Mouse (Mus musculus) E14TG2a.4 (cell line): ENCODE data around the gene Medag.

Experiments used
- CTCF ChIP-seq: conservative IDR thresholded peaks from 2 replicates; pipeline ENCODE4 v1.5.1; 2014; ENCODE audit warnings: low read length
- NANOG ChIP-seq: IDR thresholded peaks from 2 replicates; pipeline ENCODE4 v1.6.1; 2014; ENCODE audit warnings: borderline replicate concordance, low read length, mixed read lengths
- POU5F1 ChIP-seq: IDR thresholded peaks from 2 replicates; pipeline ENCODE4 v1.6.1; 2014; ENCODE audit warnings: low read length, borderline replicate concordance

- TF ChIP-seq CTCF: no peak
- no peak for TF ChIP-seq NANOG
- TF ChIP-seq POU5F1: no peak
Measured at GRCm38 (mm10) chr5:149409502-149409901, 2.0 kb upstream of the Medag start.
